Mouse (Mus musculus) adrenal gland, postnatal 36 days (tissue): ENCODE measurements around the gene Paqr9. TPM values are rescaled to one million over a fixed set of nuclear protein-coding genes. Genes with fewer than 3 reads are reported as not detected.

Experiments used
- DNase-seq, 2 experiments: peaks; one replicate each; pipeline ENCODE4 v3.0.0; 2021; ENCODE audit warnings: mixed read lengths in 1 of 2
- total RNA-seq, 2 experiments: library from RNA; stranded (reverse); gene quantifications; 2 replicates each; pipeline ENCODE4 v1.2.3; 2021

Gene Paqr9
- total RNA-seq, 2 experiments from 2014 or later = 6.1 to 6.9 TPM

DNA sequence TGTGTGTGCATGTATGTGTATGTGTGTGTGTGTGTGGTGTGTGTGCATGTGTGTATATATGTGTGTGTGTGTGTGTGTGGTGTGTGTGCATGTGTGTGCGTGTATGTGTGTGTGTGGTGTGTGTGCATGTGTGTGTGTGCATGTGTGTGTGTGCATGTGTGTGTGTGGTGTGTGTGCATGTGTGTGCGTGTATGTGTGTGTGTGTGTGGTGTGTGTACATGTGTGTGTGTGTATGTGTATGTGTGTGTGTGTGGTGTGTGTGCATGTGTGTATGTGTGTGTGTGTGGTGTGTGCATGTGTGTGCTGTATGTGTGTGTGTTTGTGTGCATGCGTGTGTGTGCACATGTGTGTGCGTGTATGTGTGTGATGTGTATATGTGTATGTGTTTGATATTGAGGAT is 14.9 kb upstream of the Paqr9 start:
- DNase-seq = no peak

DNA sequence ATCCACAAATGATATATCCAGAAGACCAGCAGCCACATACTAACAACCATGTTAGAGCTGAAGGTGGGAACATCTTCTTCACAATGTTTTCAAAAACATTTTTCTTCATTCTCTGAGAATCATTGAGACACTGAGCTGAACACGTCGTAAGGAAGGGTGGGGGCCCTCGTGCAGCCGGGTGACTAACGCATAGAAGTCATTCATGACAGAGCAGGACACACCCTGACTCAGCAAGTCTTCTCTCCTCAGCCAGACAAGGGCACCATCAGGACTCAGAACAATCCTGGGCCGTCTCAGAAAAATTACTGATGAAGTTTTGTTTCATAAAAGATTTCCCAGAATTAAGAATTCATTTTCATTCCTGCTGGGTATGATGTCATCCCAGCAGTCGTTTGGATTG is 12.8 kb upstream of the Paqr9 start:
- peak; percentile 38 to 53 for DNase-seq

DNA sequence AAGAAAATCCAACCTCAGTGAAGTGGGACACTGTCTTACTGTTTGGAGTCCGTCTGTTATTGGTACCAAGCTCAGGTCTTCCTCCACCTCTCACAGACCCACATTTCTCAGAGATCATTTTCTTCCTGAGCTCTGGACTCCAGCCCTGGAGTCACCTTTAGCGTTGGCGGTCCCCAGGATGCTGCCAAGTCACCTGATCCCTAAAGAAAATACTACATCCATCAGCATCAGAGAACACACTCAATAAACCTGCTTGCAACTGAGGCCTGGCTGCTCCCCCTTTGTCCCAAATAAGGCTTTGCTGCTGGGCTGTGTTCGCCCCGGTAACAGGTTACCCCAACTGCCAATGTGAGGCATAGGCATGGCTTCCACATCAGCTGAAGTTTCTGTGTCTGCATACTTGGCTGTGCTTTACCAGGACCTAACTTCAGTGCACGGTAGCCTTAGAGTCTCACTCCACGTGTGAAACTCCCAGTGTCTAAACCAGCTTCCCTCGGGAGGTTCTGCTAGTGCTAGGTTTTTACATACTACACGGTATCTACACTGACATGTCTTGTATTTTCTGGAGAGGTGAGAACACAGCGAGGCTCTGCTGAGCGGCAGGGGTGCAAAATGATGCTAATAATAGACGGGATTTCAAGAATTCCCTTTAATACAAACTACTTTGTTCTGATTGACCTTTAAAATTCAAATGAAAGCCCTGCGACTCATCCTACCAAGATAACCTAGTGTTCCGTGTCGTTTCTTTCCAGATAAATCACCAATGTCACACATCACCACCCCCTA is 9.6 kb upstream of the Paqr9 start:
- DNase-seq = no peak

DNA sequence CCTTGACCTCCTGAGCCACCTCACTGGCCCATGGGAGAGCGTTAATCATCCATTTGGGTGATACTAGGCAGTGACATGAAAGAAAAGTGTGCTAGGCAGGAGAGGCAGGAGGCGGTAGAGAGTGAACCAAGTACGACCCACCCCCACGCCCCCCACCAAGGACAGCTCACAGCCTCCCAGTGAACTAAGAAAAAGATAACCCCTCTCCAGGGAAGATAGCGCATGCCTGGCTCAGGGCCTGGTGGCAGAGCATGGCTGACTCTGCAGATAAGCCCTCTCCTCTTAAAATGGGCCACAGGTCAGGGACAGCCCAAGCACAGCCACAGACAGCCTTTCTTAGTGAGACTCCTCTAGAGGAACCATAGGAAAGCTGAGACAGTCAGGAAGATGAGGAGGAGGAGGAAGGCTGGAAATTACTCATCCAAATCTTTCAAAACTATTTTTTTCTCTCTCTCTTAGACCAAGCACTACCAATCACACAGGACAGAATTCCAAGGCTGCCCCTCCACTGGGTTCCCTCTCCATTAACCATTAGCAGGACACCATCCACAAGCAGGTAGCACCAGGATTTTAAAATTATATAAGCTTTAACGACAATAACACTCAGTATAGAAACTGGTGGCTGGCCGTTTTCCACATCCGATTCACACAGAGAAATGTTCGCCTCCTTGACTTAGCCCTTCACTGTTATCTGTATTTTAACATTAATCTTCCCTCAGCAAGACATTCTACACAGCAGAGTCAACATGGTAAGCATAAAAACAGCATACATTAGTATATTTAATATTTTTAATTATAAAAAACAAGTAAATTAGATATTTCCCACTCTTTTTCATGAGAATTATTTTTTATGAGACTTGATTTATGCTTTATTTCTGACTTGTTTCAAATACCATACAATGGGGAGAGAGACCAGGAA is 8.3 kb upstream of the Paqr9 start:
- DNase-seq = peak in 1 of 2 experiments; percentile 19

DNA sequence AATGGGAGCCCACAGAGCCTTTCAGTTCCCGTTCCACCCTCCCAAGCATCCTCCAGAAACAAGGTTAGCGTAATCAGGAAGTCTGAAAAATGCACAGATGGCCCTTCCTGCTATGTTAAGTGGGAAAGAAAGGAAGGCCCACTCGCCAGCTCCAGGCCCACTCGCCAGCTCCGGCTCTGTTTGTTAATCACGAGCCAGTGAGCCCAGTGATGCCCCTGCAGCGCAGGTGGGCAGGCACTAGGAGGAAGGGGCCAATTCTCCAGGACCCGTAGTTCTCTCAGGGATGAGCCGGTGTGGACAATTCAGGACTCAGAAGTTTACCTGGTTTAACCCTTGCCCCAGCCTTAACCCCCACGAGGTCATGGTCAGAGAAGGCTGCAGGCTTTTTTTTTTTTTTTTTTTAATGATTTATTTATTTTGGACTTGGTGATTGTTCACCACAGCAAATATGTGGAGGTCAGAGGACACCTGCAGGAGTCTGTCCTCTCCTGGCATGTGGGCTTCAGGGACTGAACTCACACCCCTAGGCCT is 7.2 kb upstream of the Paqr9 start:
- no peak for DNase-seq

DNA sequence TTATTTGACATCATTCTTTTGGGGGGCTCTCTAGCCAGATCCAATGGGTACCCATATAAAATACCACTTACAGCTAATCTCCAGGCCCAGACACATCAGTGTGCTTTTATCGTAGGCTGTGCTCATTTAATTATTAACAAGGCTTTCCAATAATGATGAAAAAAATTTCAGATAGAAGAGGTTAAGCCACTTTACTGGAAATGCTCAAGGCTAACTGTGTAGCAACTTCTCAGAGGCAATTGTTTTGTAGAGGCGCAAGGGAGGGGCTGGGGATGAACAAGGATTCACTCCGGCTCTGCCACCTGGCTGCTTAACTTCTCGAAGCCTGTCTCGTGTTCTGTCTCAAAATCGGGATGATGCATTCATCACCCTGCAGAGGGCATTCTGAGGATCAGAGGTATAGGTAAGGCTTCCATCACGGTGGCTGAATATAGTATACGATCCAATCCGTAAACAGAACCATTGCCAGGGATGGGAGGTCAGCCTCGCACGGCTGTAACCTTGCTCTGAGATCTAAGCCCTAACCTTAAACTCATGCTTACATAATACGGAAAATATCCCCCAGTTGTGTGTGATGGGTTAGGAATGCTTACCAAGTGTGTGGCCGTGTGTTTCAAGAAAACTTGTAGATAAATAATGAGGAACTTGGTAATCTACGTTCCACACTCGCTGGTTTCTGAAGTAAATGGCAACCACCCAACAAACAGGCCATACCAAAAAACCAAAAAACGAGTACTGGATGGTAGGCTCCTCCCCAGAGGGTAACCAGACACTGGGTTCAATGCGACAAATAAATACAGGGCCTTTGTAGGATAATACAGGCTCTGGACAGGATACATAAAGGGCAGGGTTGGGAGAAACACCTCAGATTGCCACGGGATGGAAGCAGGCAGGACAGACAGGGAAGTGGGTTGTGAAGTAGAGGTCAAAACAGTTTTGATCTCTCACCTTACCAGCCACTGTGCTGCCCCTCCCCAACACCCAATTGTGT is 4.9 kb upstream of the Paqr9 start:
- DNase-seq = no peak

DNA sequence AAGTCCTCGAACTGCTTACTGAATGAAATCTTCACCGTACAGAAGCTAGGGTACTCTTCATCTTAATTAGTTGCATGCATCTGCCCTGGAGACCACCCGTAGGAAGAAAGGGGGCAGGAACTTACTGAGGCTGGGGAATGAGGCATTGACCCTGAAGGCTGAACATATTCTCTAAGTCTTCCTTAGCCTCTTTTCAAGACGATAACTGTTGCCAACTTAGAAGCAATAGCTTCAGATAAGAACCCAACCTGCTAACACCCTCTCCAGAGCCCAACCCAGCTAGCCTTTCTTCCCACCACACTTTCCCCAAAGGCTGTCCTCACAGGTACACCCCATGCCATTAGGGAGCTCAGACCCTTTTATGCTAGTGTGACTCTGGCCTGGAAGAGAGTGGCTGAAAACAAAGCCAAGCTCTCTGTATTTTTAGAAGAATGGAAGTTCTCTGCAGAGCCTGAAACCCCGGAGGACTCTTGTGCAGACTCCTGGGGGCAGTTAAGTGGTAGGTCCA is 4.2 kb upstream of the Paqr9 start:
- no peak for DNase-seq

DNA sequence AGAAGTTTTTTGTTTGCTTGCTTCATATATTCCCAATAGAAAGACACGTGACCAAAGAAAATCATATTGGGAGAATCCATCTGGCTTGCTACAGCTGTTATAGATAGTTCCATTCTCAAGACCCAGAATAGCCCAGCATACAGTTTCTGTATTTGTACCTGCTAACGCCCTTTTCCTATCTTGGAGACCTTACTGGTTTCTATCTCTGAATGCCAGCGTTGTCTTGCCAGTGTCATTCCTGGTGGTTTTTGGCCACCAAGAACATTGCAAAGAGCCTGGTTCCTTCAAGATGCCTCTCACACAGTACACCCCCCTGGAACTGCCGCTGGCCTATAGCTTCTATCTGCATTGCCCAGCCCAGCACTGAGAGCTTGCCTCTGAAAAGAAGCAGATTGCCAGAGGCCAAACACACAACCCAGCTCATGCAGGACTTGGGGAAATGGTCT is 3.4 kb upstream of the Paqr9 start:
- DNase-seq = no peak

DNA sequence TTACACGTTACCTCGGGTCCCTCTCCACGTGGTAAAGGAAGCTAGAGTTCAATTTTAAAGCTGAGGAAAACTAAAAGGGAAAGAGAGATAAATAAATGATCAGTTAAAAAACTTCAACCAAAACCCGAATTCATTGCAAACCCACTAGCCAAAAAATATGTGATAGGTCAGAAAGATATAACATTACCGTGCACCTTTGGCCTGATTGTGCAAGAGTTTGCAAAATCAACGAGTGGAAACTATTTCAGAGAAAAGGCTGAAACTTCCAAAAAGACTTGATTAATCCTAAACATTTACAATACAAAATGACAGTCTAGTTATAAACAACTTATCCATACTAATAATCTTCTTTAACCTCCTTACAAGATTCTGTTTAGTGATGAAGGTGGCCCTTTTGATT is 1.7 kb upstream of the Paqr9 start:
- no peak for DNase-seq

DNA sequence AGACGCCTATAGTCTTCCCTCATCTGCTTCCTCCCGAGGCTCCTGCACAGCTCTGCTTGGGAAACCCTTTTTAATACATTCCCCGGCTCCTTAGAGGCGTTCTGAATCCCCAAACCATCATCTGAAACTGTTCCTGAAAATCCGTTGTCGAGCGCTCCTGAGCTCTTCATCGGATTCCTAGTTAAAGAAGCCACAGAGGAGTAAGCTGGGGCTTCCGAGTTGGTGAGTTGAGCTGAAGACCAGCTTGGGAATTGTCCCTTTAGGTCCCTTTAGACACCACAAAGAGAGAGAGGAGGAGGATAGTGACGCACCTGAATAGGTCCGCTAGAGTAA is 765 bp upstream of the Paqr9 start:
- DNase-seq = no peak

DNA sequence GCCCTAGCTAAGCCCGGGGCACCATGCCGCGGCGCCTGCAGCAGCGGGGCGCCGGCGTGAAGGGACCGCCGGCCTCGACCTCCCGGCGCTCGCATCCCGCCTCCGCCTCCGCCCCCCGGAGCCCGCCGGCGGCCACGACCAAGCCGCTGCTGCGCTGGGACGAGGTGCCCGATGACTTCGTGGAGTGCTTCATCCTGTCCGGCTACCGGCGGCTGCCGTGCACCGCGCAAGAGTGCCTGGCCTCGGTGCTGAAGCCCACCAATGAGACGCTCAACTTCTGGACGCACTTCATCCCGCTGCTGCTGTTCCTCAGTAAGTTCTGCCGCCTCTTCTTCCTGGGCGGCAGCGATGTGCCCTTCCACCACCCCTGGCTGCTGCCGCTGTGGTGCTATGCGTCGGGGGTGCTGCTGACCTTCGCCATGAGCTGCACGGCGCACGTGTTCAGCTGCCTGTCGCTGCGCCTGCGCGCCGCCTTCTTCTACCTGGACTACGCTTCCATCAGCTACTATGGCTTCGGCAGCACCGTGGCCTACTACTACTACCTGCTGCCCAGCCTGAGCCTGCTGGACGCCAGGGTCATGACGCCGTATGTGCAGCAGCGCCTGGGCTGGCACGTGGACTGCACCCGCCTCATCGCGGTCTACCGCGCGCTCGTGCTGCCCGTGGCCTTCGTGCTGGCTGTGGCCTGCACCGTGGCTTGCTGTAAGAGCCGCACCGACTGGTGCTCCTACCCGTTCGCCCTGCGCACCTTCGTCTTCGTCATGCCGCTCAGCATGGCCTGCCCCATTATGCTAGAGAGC is 679 bp downstream of the Paqr9 start:
- DNase-seq = peak; percentile 28 to 40

DNA sequence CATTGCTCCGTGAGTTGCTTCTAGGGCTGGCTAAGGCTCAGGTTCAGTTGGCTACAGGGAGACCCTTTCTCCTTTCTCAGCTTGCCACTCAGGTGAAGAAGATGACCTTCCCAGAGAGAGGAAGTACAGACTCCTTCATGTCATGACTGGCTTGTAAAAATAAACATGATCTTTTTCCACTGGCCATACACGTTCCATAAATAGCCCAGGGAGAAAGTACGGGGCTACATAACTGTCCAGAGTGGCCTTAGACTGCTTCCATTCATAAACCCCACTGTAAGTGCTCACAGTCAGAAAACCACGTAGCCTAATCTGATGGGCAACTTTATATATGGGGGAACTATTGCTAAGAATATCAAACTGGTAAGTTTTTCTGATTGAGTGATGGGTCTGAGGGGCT is 4.6 kb downstream of the Paqr9 start:
- no peak for DNase-seq

DNA sequence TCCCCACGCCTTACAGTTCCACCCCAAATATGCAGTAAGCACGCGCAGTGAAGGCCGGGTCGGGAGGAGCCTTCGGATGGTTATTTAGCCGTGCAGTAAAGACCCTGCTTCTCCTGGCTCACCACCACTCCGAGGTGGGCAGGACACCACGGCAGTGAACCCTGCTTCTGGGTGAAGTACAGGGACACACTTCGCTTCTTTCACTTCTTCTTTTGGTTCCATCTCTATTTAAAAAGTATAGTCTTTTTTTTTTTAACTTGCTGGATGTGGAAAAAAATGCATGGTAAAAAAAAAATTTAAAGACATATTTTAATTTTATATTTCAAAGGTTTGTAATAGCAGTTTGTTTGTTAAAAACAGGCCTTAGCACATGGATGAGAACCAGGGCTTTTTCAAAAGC is 6.9 kb downstream of the Paqr9 start:
- no peak for DNase-seq

DNA sequence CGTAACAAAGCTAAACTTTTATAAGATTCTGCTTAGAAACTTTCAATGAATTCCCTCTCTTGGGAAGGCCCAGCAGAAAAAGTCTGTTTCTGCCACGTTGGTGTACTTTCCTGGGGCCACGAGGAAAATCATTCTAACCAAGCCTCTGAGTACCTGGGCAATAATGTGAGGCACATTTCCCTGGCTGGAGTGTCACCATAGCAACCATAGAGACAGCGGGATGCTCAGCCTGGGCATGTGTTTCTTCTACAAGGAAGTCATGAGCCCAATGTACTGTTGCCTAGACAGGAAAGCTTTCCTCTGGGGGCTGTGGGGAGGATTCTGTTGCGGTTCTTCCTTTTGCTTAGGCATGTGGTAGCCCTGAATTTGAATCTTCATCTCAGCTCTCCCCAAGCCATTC is 7.5 kb downstream of the Paqr9 start:
- no peak for DNase-seq

DNA sequence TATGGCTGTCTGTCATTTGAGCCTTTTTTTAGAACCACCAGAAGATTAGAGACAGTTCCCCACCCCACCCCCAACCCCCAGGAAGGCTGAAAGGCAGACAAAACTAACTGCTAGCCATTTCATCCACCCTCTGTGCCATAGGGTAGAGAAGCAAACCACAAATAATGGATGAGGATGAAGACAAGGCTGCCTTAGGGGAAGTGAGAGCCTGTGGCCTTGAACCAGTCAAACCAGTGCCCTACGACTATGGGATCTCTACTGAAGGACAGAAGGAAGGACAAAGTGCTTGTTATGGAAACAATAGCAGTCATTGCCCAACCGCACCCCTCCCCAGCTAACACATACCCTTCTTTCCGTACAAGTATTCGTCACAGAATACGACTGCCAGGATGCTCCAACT is 9.8 kb downstream of the Paqr9 start:
- DNase-seq = no peak

DNA sequence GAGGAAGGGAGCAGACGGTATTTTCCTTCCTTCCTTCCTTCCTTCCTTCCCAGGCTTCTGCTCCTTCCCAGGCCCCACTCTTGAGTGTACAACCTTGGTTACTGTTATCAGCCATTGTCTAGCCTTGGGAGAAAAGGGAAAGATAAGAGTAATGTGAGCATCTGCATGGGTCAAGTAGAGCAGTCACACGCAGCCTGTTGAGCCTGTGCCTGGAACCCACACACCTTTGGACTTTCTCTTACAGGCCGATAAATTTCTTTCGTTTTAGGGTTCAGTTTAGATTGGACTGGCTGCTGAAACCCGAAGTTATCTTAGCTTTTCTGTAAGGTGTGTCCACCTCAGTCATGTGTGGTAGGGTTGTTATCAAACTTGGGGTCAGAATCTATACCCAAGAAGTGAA is 10.5 kb downstream of the Paqr9 start:
- no peak for DNase-seq

DNA sequence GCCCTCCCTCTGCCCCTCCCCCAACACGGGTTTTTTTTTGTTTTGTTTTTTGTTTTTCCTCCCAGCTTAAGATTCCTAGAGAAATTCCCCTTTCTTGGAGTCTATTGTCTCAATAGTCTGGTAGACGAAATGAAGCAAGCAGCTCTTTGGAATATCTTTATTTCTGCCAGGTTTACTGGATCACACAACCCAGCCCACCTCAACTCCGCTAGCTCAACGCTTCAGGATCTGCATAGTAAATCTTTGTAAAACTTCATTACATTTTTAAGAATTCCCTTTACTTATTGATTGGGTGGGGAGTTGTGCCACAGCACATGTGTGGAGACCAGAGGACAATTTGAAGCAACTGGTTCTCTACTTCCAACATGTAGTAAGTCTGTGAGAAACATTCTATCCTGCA is 11.1 kb downstream of the Paqr9 start:
- DNase-seq = no peak

DNA sequence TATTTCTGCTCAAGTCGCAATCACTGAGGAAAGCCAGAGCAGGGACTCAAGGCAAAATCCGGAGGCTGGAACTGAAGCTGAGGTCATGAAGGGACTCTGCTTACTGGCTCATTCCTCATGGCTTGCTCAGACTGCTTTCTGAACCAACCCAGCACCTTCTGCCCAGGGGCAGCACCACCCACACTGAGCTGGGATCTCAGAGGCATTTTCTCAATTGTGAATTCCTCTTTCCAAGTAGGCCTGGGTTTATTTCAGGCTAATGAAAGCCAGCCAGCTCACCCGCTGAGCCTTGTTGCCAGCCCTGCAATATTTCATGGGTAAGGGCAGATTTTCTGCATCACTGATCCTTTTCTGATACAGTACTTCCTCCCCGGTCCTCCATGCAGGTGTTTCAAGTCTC is 12.0 kb downstream of the Paqr9 start:
- DNase-seq = peak in 1 of 2 experiments; percentile 24

DNA sequence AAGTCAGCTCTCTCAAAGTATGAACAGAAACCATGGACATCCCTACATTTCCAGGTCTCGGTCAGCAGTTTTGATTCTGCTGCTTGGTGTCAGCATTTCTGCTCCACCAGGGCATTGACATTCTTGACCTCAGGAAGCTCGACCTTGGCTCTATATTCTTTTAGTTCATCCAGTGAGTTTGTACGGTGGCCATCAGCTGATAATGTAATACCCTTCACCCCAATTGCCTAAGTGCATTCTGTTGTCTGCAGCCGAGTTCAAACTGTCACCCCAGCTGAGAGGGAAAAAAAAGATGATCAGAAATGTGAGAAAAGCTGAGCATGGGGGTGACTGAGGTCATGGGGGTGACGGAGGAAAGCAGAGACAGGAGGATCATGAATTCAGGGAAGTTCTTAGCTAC is 13.1 kb downstream of the Paqr9 start:
- no peak for DNase-seq

DNA sequence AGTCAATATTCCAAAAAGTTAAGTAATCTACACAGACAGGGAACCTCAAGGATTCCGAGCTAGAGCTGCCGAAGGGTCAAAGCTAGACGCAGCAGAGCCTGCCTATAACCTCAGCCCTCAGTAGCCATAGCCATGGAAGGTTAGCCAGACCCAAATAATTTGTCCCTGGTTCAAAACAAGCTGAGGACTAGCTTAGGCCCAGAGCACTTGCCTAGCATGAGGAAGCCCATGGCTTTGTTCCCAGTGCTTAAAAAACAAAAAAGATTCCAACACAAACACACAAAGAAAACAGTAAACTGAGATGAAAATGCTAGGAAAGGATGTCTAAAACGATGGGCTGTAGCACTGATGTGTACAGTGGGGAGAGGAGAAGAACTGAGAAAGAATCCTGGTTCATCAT is 14.7 kb downstream of the Paqr9 start:
- DNase-seq = no peak

DNA sequence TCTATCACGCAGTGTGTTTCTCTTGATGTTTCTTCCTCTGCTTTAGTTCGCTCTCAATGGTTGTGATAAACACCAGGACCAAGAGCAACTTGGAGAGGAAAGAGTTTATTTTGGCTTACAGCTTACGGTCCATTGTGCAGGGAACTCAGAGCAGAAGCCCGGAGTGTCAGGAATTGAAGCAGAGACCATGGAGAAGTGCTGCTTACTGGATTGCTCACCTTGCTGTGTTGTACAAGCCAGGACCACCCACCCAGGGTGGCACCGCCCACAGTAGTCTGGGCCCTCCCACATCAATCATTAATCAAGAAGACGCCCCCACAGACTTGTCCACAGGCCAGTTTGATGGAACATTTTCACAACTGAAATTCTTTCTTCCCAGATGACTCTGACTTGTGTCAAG is 18.0 kb downstream of the Paqr9 start:
- DNase-seq = no peak
